Mouse (Mus musculus) liver, adult 2 months (tissue): ENCODE measurements around the gene Pds5a.

Experiments used
- CTCF ChIP-seq: fragments of 200-500 bp; IDR thresholded peaks from 2 replicates; pipeline ENCODE4 v1.5.1; 2011; ENCODE audit warnings: low read depth, low read length, control low read depth
- POLR2A ChIP-seq: fragments of 200-500 bp; IDR thresholded peaks from 2 replicates; pipeline ENCODE4 v1.6.1; 2011; ENCODE audit warnings: low read length, control low read depth; ENCODE audit not compliant: insufficient read depth; ENCODE audit errors: extremely low read depth

- TF ChIP-seq CTCF: no peak
- TF ChIP-seq POLR2A: no peak
Observed at GRCm38 (mm10) chr5:65661958-65662357, 36.1 kb downstream of the Pds5a start.
